Mouse (Mus musculus) heart, adult 2 months (tissue): ENCODE measurements at regions not wholly inside any gene's neighbourhood (a gene's known extent, or its start where the extent isn't known, plus 50 kb on each side); places are given as distances from the start of the nearest gene placed in this dataset.

Experiments
- CTCF ChIP-seq: fragments of 200-600 bp; IDR thresholded peaks from 2 replicates; pipeline ENCODE4 v1.8.1; 2022; ENCODE audit warnings: antibody characterized with exemption, mild to moderate bottlenecking, moderate library complexity
- EP300 ChIP-seq: fragments of 200-500 bp; IDR thresholded peaks from 2 replicates; pipeline ENCODE4 v1.6.1; 2011; ENCODE audit warnings: low read depth, low read length, control low read depth; ENCODE audit not compliant: insufficient read depth

DNA sequence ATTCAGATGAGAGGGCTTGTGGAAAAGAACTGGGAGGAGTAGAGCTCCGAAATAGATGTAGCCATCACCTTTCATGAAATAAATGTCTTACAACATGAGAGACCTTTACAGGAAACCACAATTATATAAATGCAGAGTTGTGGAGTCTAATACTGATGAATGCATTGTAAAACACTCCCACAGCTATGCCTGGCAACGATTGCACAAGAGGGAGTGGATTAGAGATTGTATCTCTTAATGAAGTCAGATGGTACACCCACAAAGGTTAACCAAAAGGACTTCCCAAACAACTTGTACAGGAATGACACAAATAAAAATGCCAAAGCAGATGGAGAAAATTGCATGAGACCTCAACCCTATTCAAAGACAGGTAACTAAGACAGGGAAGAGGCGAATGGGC is 733.1 kb downstream of the Slitrk6 start:
- no peak for TF ChIP-seq EP300
- TF ChIP-seq CTCF: no peak
